Mouse (Mus musculus) myocyte (in vitro differentiated cells): Measurements from ENCODE around the gene Higd2a.

Source experiments
- E2F4 ChIP-seq: IDR thresholded peaks from one replicate; pipeline ENCODE4 v1.6.1; 2011; ENCODE audit warnings: mild to moderate bottlenecking, control low read depth, moderate library complexity; ENCODE audit not compliant: insufficient read depth
- MYOG ChIP-seq, 3 experiments: IDR thresholded peaks; one replicate each; pipeline ENCODE4 v1.6.1; 2011; ENCODE audit warnings: control low read depth in 2 of 3, low read depth in 2 of 3, mild to moderate bottlenecking in 2 of 3; ENCODE audit not compliant: insufficient read length in 2 of 3, control insufficient read depth in 1 of 3, insufficient read depth in 1 of 3
- POLR2A ChIP-seq: IDR thresholded peaks from one replicate; pipeline ENCODE4 v1.6.1; 2011; ENCODE audit warnings: low read depth, mild to moderate bottlenecking, control low read depth, moderate library complexity; ENCODE audit not compliant: insufficient read length

- no peak for TF ChIP-seq POLR2A
- no peak for TF ChIP-seq E2F4
- TF ChIP-seq MYOG (IDR thresholded peaks at IDR 0.05; ENCODE audit: control insufficient read depth in 1 of 3, insufficient read depth in 1 of 3, insufficient read length in 2 of 3, low read depth in 2 of 3): no peak
Observed at GRCm38 (mm10) chr13:54556176-54556575, 33.8 kb upstream of the Higd2a start.
